Mouse (Mus musculus): ENCODE data around the gene Atg4b.

Atg4b gene

DNA sequence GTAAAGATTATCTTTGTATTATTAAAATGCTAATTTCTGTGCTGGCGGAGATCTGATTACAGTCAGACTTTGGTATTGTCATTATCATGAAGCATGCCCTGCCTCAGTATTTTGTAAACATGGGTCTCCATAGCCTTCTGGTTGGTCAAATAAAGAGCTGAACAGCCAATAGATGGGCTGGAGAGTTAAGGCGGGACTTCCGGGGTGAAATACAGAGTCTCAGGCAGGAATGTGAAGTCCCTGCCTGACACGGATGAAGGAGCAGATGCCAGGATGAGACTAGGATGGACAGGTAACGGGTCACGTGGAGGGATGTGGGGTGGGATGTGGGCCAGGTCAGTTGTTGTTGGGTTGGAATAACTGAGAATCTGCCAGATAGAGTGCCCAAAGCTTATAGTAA, at the start of gene Atg4b:
TSS of gene Atg4b (plus strand) at position 211 of the 400 bp plus-strand sequence.
- no peak for DNase-seq

DNA sequence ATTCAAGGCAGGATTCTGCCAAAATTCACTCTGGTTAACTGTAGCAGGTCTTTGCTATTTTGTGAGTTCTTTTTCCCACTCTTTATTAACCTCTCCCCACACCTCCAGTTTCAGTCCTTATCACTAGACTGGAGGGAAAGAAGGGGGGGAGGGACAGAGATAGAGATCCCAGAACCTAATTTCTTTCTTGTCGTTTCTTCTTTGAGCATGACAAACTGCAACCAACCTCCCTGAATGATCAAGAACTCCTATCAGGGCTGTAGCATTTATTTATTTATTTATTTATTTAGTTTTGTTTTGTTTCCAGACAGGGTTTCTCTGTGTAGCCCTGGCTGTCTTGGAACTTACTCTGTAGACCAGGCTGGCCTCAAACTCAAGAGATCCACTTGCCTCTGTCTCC, 49.2 kb upstream of the Atg4b start:
- DNase-seq: no peak

DNA sequence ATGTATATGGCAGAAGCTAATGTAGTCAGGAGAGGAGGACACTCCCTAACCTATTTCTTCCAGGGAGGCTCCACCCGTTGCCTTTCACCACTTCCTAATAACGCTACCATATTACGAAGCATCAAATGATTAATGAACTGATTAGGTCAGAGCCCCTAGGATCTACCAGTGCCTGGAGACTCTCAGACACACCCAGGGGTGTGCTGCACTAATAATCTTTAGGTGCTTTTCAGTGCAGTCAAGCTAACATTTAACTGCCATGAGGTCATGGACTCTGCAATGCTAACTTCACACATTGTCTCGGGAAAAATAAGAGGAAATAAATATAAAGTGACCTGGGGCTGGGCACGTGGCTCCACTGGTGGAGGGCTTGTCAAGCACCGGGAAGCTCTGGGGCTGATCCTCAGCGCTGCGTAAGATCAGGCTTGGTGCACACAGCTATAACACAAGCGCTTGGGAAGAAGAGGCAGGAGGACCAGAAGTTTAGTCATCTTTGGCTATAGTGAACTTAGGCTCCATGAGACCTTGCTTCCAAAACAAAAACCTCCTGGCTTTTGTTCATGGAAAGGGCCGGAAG, 47.7 kb upstream of the Atg4b start:
- no peak for DNase-seq

DNA sequence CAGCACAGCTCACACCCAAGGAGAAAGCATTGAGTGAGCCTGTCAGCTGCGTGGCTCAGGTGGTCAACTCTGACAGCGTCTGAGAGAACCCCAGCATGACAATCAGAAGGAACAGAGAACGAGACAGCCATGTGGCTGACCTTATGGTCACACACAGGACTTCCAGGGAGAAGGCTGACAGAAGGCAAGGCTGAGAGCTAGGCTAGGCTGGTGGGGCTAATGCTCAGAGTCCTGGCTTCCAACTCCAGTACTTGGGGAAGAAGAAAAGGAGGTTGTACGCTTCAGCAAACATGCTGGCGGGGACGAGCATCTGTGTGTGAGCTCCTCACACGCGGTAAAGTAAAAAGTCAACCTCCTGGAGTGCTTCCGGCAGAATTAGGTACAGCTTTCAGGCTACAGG, 47.0 kb upstream of the Atg4b start:
- DNase-seq: no peak

DNA sequence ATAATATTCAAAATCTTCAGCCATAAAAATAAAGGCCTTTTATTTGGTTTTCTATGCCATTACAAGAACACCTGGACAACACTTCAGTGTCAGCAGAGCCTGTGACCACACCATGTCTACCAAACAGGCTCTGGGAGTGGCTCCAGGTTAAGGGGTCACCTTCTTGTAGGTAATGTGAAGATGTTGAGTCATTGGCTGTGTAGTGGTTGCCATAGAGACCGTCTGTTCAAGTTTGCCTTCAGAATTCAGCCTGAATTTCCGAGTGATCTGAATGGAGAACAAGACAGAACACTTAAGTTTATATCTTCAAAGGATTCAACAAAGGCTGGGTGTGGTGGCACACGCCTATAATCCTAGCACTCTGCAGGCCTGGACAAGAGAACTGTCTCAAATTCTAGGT, 45.9 kb upstream of the Atg4b start:
- peak; percentile 17 to 61 for DNase-seq

DNA sequence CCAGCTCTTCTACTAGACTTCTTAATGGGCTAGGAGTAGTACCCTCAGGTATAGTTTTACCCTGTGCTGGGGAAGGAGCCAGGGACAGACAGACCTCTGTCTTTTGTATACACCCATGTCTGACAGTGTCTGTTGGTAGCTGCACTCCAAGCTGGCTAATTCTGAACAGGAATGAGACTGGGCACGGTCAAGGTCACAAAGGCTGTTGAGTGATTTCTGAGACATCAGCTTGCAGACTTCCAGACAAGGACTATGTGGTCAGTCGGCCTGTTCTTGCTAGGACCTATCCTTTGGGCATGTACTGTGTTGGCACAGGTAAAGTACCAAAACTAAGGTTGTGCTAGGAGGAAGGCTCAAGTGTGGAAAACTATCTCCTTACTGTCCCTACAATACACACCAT, 35.1 kb upstream of the Atg4b start:
- DNase-seq: no peak

DNA sequence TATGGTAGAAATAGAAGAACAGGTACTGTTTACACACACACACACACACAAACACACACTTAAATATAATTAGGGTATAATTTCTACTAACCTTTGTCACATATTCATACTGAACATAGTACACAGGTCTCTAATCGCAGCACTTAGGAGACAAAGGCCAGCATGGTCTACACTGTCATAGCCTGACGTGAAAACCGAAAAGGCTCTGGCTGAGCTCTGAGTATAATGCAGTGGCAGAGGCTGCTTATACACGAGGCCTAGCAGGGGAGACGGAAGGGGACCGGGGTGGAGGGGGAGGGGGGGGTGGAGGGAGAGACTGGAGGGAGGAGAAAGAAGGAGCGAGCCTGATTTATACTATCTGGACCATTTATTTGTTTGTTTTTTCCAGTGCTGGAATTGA, 29.7 kb upstream of the Atg4b start:
- no peak for DNase-seq

DNA sequence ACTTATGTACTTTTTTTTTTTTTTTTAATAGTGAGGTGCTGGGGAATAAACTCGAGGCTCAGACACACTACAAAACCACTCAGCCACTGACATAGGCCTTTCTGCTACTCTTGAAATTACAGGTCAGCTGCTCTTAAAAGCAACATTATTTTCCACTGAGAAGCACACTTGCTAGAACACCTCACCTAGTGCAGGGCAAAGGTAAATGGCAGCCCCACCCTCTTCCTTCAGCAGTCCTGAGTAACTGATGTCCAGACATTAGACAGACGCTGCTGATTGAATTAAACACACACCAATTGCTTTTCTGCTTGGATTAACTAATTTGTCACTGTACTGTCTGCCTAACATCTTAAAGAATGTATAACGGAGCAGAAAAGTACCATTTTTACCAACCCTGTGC, 26.7 kb upstream of the Atg4b start:
- DNase-seq: no peak

DNA sequence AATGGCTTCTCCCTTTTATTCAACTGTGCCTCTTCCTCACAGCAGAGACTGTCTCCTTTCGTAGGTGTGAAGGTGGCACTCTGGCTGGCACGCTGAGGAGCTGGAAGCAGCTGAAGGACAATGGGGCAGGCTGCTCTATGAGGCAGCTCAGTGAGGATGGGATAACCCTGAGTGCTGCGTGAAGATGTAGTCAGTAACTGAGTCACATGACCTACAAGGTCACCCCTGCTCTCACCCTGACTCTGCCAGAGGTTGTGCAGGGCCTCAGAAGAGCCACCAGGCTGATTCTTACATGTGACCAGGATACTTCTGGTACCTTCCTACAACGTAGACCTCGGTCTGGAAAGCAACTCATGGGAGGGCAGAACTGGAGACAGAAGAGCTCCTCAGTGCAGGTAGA, 25.6 kb upstream of the Atg4b start:
- DNase-seq: no peak

DNA sequence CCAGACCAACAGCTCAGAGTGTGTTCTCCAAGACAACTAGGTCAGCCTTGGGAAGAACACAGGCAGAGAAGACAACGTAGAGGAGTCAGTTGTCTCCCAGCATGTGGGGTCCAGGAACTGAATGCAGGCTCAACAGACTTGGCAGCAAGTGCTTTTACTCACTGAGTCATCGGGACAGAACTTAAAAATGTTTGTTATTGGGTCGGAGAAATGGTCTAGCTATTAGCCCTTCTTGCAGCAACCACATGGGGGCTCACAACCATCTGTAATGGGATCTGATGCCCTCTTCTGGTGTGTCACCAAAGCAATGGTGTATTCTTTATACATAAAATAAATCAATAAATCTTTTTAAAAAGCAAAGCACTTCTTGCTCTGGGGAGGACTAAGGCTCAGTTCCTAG, 25.2 kb upstream of the Atg4b start:
- DNase-seq: no peak

DNA sequence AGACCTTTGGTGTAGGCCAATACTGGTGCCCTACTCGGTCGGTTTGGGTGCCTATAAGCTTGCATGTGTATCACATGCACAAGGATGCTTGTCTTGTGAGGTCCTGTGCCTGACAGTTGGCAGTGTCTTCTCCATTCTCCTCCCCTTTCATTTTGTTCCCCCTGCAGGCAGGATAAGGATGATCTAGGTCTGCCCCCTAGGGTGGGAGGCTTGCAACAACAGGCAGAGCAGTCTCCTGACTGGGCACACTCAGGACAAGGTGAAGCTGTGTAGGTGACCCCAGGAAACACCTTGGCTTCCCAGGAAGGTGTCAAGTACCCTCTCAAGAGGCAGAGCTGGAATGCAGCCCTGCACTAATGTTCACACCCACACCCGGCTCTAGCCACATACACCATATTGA, 24.3 kb upstream of the Atg4b start:
- peak; percentile 77 to 84 for DNase-seq

DNA sequence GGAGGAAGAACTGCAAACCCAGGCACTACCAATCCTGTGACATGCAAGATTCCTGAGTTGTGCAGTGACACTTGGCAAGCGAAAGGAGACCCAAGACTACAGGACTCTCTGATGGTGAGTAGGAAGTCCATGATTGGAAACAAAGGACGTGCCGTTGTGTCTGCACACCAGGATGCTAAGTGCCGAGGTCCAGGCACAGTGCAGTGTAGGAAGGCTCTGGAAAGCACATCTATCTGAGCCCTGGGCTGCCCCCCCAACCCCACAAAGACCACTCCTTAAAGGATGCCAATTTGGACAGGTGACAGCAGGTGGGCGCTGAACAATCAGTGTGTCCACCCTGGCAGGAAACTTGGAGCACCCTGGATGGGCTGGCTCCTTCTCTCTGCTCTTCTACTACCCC, 20.2 kb upstream of the Atg4b start:
- DNase-seq: no peak

DNA sequence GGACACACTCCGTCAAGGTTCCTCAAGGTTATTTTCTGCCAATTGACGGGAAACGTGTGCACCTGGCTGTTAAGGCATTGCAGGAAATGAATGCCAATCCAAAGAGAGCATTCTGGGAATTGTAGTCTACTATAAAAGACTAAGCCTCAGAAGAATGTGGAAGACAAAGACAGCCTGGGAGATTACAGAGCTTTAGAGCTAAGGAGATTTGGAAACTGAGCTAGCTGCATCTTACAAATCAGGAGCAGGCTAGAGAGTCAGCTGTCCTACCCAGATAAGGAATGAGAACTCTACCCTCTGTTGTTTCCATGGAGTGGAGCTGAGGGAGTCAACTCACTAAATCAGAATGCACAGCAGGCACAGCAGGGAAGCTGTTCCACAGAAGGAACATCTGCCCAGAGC, 19.4 kb upstream of the Atg4b start:
- no peak for DNase-seq

DNA sequence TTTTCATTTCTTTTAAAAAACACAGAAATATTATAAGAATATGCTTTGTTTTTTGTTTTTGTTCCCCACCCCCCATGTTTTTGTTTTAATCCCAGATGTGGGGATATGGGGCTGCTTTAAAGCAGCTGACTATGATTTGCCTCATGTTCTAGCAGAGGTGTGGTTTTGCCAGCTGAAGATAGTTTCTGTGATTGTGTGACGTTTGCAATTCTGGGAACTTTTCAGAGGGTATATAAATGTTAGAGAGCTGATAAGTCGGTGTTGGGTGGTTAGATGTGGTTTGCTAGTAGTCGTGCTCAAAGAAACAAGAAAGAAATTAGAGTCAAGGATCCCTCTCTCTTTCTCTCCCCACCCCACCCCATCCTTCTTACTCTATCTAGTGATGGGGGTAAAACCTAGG, 15.4 kb upstream of the Atg4b start:
- DNase-seq: no peak

DNA sequence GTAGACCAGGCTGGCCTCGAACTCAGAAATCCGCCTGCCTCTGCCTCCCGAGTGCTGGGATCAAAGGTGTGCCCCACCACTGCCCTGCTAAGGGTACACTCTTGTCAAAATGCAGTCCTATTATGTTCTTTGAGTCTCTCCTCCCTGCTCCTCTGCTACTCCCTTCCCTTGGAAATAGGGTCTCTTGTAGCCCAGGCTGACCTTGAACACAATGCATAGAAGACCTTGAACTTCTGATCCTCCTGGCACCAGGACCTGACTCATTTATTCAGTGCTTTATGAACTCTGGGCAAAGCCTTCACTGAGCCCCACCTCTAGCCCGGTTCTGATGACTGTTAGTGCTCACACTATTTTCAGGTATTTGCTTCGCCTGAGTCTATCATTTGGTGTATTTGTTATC, 13.6 kb upstream of the Atg4b start:
- DNase-seq: no peak

DNA sequence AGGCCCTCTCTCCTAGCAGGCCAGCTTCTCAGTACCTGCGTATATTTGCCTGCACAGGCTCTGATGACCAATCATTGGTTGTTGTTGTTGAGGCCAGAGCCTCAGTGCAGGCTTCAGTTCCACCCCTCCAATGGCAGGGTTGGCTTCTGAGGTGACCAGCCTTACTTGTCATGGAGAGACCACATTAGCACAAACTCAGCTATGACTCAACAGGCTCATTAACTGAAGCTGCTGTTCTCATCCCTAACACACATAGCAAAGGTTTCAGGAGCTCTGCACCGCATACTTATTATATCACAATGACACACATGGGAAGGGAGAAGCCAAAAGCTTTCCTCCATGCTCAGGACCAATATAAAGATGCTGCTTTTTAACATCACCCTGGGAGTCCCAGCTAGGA, 10.6 kb upstream of the Atg4b start:
- no peak for DNase-seq

DNA sequence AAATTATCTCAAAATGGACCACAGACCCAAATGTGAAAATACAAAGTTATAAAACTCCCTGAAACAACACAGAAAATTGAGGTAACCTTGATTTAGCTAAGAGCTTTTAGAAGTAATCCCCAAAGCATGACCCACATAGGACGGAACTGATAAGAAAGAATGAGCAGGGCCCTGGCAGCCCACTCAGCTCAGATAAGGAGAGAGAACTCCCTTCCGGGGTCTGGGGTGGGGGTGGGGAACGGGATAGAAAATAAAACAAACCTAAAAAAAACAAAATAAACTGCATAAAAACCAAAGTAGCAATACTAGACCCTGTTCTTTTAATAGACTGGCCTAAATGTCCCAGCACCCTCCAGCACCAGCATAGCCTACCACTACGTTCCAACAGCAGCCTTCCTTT, 9.3 kb upstream of the Atg4b start:
- no peak for DNase-seq

DNA sequence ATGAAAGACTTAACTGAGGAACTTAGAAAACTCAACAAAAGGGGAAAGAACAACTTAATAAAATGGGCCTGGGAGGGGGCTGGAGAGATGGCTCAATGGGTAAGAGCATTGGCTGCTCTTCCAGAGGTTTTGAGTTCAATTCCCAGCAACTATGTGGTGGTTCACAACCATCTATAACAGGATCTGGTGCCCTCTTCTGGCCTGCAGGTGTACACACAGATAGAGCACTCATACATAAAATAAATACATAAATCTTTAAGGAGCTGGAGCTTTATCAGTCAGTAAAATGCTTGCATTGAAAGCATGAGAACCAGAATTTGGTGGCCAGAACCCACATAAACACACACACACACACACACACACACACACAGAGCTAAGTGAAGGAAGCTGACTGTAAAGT, 8.4 kb upstream of the Atg4b start:
- DNase-seq: no peak

DNA sequence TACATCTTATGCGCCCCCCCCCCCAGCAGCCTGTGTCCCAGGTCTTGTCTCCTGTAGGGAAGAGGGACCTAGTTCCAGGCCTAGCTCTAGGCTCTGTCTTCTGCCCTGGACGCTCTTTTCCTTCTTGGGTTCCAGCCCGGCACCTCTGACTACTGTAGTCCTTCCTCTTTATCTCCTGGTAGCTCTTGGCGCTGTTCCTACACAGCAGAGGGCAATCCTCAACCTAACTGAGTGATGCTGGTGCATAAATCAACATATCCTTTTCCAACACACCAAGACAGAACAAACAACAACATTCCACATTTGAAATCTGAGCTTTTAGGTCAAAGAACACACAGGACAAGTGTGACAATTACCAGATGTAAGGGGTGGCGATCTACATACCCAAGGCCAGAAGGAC, 5.1 kb upstream of the Atg4b start:
- DNase-seq: no peak

DNA sequence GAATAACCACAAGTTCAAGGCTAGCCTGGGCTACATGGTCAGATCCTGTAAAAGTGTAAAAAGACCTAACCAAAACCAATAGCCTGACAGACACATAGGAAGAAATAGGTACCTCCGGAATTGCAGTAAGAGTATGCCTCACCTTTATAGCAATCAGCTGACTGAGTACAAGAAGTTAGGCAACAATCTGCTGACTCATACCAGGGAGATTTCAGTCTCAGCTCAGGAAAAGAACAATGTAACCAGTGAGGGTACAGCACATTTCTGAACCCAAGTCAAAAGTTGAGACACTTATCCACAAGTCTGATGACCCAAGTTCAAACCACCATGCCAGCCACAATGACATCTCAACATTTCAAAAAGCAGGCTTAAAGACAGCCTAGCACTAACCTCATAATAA, 2.8 kb upstream of the Atg4b start:
- DNase-seq: peak in 1 of 2 experiments; percentile 24

DNA sequence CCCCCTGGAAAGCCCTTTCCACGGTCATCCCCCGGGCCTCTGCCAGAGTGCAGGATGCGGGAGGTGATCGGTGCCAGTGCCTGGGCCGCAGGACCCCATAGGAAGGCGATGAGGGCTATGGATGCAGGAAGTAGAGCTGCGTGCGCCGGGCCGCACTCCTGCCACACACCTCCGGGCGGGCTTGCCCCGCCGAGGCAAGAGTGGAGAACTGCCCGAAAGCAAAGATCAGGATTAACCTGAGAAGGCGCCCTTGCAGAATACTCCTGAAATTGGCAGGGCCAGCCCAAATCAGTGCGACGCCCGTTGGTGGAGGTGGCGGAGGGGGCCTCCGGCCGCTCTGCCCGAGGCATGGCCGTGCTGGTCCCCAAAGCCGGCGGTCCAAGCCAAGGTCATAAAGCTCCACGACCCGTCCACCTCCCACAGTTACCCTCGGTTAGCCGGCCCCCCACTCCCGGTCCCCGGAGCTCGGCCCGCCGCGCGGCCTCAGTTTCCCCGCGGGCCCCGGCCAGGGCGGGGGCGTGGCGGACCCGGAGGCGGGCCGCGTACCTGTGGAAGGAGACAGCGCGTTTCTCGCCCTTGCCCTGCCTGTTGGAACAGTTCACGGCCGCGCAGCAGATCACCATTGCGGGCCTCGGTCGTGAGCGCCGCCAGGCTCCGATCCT, 2.7 kb downstream of the Atg4b start:
- DNase-seq: peak in 1 of 2 experiments; percentile 21

DNA sequence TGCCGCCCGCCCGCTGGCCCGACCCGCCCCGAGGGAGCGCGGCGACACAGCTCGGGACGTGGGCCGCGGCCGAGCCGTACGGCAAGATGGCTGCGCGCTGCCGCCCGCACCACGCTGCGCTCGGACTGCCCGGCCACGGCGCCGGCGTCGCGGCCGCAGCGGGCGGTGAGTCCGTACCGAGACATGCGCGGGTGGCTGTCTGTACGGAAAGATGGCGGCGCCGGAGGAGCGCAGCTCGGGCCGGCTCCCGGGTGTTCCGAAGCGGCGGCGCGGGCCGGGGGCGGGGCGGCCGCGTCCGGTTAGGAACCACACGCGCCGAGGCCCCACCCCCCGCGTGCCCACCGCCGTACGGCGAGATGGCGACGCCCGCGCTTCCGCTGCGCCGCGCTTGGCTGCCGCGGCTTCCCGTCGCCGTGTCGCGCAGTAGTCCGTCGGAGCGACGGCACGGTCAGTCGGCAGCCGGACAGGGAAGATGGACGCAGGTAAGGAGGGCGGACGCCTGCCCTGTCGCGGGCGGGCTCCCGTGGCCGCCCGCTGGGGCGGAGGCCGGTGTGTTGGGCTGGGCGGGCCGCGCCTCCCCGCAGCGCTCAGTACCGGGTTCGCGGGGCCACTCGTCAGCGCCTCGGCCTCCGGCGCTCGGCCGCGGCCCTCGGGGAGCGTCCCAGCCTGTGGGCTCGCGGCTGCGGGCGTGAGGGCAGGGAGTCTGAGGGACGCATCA, 3.4 kb downstream of the Atg4b start, which contains the start of gene Thap4:
TSS of gene Thap4 (minus strand) at position 292 of the 718 bp plus-strand sequence.
- peak; percentile 93 for DNase-seq

DNA sequence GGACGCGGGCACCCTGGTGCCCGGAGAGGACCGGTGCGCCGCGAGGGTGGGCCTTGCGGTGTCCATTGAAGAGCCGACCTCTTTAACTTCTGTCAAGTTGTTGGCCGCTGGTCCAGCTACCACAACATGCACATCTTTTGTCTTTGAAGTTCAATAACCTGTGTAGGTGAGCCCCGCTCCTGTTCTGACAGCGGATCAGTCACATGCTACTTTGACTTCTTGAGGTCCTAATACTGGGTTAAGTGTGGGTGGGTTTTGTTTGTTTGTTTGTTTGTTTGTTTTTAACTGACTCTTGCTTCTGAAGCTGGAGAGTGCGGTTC, 4.0 kb downstream of the Atg4b start:
- no peak for DNase-seq

DNA sequence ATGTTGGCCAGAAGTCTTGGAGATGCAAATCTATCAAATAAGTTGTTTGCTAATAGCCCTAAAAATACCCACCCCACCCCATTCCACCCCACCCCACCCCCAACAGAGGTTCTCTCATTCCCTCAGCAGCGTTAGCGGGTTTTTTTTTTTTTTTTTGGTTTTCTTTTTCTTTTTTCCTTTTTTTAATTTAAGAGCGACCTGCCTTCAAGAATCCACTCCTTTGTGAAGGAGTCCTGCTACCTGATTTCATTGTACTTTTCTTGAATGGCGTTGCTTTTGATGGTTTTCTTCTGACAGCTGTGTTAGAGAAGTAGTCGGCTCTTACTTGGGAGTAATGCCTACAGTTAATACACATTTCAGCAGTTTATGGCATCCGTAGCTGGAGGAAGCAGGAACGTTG, 4.3 kb downstream of the Atg4b start:
- DNase-seq: no peak

DNA sequence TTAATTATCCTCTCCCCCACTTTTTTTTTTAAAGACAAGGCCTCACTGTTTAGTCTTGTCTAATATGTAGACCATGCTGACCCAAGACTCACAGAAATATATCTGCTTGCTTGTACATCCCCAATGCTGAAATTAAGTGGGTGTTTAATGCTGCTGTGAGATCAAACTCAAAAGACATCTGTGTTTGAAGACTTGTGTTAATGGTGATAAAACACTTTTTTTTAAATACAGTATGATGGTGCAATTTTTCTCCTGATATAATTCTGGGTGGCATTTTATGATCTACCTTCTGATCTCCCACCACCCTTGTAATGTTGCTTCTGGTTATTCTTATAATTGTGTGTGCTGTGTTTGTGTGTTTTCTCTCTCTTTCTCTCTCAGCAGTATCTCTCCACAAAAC, 4.9 kb downstream of the Atg4b start:
- DNase-seq: no peak

Data from lung, adult 18-20 months (tissue).